Mouse (Mus musculus): ENCODE results near the gene Cfap44.

DNA sequence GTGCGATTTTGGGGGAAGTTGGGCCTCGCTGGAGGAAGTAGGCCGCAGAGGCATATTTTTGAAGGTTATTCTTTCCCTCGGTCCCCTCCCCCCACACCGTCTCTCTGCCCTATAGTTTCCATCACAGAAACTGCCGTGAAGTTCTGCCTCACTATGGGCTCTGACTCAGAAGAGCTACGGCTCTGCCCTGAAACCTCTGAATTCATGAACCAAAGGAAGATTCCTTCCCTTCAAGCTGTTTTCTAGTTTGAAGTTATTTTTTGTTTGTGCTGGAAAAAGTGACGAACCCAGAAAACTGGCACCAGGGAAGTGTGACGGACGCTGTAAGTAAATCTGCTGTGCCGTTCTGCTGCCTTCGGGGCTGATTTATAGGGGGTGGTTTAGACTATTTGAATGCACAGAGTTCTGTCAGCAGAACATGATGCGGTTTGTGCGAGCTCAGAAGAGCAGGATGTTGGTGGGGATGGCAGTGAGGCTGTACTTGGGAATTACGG is 102.4 kb downstream of the Cfap44 start:
- TF ChIP-seq CTCF (IDR thresholded peaks at IDR 0.05; ENCODE audit: extremely low read depth, insufficient read depth, insufficient read length, insufficient replicate concordance) (no peak), POLR2A (IDR thresholded peaks at IDR 0.05; ENCODE audit: low read depth, low read length) (no peak)
